Mouse (Mus musculus): ENCODE results near the gene Celf1. TPM values are rescaled to one million over a fixed set of nuclear protein-coding genes. Genes with fewer than 3 reads are reported as not detected.

The Celf1 gene
- polyA plus RNA-seq, 1 experiment: 25.0 TPM

DNA sequence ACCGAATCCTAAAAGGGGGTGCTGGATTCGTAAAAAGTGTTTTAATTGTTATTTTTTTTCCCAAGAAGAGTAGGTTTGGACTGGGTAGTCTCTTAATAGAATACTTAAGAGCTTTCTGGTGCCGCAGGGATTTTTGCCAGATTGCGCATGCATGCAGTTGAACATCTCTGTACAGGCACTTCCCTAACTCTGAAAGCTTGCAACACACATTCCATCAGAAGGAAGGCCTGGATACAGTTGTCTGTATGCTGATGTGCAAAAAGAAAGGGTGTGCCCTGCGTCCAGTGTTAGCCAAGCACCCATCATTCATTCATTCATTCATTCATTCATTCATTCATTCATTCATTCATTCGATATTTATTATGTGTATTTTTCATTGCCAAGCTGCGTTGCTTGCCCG lies 432 bp upstream of the Celf1 start:
- peaks cover 2% of the 10 kb centered on the region; the same call in 1 of the 2 replicates for H3K4me1 ChIP-seq (ENCODE audit: control insufficient read depth, insufficient read depth, insufficient read length, low read length)
- H3K36me3 ChIP-seq (ENCODE audit: control insufficient read depth, insufficient read depth, low read length): no peaks in the 10 kb centered on the region
- peak overlapping the region; percentile 99 for H3K4me3 ChIP-seq (ENCODE audit: low read depth, low read length)
- no peak for TF ChIP-seq POLR2A (IDR thresholded peaks at IDR 0.05; ENCODE audit: low read depth, low read length)
- TF ChIP-seq CTCF (IDR thresholded peaks at IDR 0.05; ENCODE audit: extremely low read depth, insufficient read length, insufficient replicate concordance, low read depth, low read length): no peak
- no peak overlapping the region for H3K27ac ChIP-seq (ENCODE audit: insufficient read depth, low read depth, low read length)
- 35% methylated on average over 8 of the region's 8 CpGs for WGBS
- H3K27me3 ChIP-seq (ENCODE audit: control insufficient read depth, insufficient read depth, low read length): no peaks in the 10 kb centered on the region

DNA sequence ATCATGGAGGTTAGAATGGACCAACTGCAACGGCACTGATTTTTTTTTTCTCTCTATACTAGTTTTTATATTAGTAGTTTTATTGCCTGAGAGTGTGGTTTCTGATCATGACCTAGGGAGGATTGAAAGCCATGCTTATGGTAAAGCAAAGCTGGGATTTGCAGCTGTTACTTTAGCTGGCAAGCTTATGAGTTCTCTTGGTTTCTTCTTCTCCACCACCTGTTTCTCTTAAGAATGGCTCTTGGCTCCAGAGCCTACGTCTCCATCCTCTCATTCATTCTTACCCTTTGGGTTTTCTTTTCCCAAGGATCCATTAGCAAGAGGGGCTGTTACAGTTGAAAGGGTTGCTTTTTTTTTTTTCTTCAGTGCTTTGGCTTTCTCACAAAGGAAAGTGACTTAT lies 1.6 kb downstream of the Celf1 start:
- WGBS: 27% methylated on average over 2 of the region's 2 CpGs
- no peaks in the 10 kb centered on the region; the same call in 1 of the 2 replicates for H3K36me3 ChIP-seq (ENCODE audit: control insufficient read depth, insufficient read depth, low read length)
- TF ChIP-seq POLR2A (IDR thresholded peaks at IDR 0.05; ENCODE audit: low read depth, low read length) (no peak), CTCF (IDR thresholded peaks at IDR 0.05; ENCODE audit: extremely low read depth, insufficient read length, insufficient replicate concordance, low read depth, low read length) (no peak)
- H3K27me3 ChIP-seq (ENCODE audit: control insufficient read depth, insufficient read depth, low read length): no peaks in the 10 kb centered on the region
- peaks cover 2% of the 10 kb centered on the region; the same call in 1 of the 2 replicates for H3K4me1 ChIP-seq (ENCODE audit: control insufficient read depth, insufficient read depth, insufficient read length, low read length)
- H3K27ac ChIP-seq (ENCODE audit: insufficient read depth, low read depth, low read length): no peak overlapping the region
- no peak overlapping the region for H3K4me3 ChIP-seq (ENCODE audit: low read depth, low read length)

DNA sequence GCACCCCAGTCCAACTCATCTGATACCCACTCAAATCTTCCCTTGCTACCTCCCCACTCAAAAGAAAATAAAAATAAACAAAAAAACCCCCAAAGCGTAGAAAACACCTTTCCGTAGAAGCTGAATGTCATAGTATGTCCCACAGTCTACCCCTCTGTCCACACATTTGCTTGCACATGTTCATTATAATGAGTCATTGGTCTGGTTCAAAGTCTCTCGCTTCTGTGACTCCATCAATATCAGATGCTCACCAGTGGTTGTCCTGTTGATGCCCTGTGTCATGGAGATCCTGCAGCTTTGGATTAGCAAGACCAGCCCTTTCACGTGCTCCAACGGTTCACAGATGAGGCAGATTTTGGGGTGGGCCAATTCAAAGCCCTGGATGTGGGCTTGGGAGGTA lies 10.0 kb downstream of the Celf1 start:
- peaks cover 18% of the 10 kb centered on the region for H3K4me1 ChIP-seq (ENCODE audit: control insufficient read depth, insufficient read depth, insufficient read length, low read length)
- H3K27ac ChIP-seq (ENCODE audit: insufficient read depth, low read depth, low read length): no peak overlapping the region
- no peaks in the 10 kb centered on the region for H3K36me3 ChIP-seq (ENCODE audit: control insufficient read depth, insufficient read depth, low read length)
- no peak overlapping the region for H3K4me3 ChIP-seq (ENCODE audit: low read depth, low read length)
- no peaks in the 10 kb centered on the region for H3K27me3 ChIP-seq (ENCODE audit: control insufficient read depth, insufficient read depth, low read length)
- WGBS: 71% methylated on average over 5 of the region's 5 CpGs
- TF ChIP-seq CTCF (IDR thresholded peaks at IDR 0.05; ENCODE audit: extremely low read depth, insufficient read length, insufficient replicate concordance, low read depth, low read length) (no peak), POLR2A (IDR thresholded peaks at IDR 0.05; ENCODE audit: low read depth, low read length) (no peak)

DNA sequence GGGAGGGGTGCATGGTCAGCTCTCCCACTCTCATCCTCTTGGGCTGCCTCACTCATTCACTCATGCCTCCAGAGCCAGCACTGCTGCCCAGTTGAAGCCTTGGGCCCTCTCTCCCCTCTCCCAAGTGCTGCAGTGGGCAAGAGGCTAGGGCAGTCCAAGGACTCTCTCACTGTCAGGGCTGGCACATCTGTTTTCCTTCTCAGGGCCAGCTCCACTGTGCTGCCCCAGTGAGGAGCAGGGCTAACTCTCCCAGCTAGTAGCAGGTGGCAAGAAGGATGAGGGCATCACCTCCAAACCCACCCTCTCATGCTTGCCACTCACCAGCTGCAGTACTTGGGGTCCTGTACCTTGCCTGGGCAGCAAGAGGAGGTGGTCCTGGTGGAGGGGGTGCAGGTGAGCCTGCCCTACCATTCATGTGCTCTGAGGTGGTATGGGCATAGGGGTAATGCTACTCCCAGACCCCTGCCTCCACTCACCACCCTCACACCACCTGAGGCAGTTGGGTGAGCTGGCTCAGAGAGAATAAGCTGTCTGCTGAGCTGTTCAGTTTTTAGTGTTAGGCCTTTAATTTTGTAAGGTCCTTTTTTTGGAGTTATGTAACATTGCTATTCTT lies 10.5 kb downstream of the Celf1 start:
- Histone ChIP-seq H3K27ac (ENCODE audit: insufficient read depth, low read depth, low read length) (no peak overlapping the region), H3K27me3 (ENCODE audit: control insufficient read depth, insufficient read depth, low read length) (no peaks in the 10 kb centered on the region), H3K4me3 (ENCODE audit: low read depth, low read length) (no peak overlapping the region), H3K36me3 (ENCODE audit: control insufficient read depth, insufficient read depth, low read length) (no peaks in the 10 kb centered on the region; the same call in 1 of the 2 replicates), H3K4me1 (ENCODE audit: control insufficient read depth, insufficient read depth, insufficient read length, low read length) (peaks cover 18% of the 10 kb centered on the region)
- no peak for TF ChIP-seq CTCF (IDR thresholded peaks at IDR 0.05; ENCODE audit: extremely low read depth, insufficient read length, insufficient replicate concordance, low read depth, low read length)
- TF ChIP-seq POLR2A (IDR thresholded peaks at IDR 0.05; ENCODE audit: low read depth, low read length): no peak

DNA sequence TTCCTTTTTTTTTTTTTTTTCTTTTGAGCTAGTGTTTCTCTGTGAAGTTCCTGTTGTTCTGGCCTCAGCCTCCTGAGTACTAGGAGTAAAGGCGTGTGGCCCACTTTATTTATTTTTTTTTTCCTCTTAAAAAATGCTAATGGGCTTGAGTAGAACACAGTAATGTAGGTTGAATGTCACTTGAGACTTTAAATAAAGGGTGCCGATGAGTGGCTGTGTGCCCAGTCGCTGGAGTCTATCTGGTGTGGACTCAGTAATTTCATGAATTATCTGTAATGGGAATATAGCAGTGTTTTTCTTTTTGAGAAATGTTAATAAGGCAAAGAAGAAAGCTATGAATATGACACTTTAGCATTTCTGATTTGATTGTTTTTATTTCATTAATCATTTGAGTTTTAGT lies 13.3 kb downstream of the Celf1 start:
- Histone ChIP-seq H3K4me1 (ENCODE audit: control insufficient read depth, insufficient read depth, insufficient read length, low read length) (peaks cover 15% of the 10 kb centered on the region), H3K27me3 (ENCODE audit: control insufficient read depth, insufficient read depth, low read length) (no peaks in the 10 kb centered on the region), H3K4me3 (ENCODE audit: low read depth, low read length) (no peak overlapping the region), H3K36me3 (ENCODE audit: control insufficient read depth, insufficient read depth, low read length) (peaks cover 2% of the 10 kb centered on the region; the same call in 1 of the 2 replicates), H3K27ac (ENCODE audit: insufficient read depth, low read depth, low read length) (no peak overlapping the region)
- TF ChIP-seq POLR2A (IDR thresholded peaks at IDR 0.05; ENCODE audit: low read depth, low read length): no peak
- no peak for TF ChIP-seq CTCF (IDR thresholded peaks at IDR 0.05; ENCODE audit: extremely low read depth, insufficient read length, insufficient replicate concordance, low read depth, low read length)
- WGBS: 81% methylated on average over 3 of the region's 3 CpGs

DNA sequence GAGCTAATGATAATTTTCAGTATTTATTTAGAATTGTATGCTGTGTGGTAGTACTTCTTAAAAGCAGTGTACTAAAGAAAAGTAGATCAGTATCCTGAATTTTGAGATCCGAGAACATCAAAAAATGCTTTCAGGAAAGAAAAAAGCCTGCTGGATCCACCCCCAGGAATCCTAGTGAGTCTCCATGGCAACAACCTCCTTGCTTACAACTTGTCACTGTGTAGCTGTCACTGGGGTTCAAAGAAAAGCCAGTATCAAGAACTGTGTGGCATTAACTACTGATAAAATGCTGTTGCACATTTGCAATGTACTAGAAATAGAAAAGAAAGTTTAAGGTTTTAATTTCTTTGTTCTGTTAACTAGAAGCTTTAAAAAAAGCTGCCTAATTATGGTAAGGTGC lies 15.9 kb downstream of the Celf1 start:
- Histone ChIP-seq H3K27me3 (ENCODE audit: control insufficient read depth, insufficient read depth, low read length) (no peaks in the 10 kb centered on the region), H3K36me3 (ENCODE audit: control insufficient read depth, insufficient read depth, low read length) (peaks cover 4% of the 10 kb centered on the region; the same call in 1 of the 2 replicates), H3K27ac (ENCODE audit: insufficient read depth, low read depth, low read length) (no peak overlapping the region), H3K4me3 (ENCODE audit: low read depth, low read length) (no peak overlapping the region), H3K4me1 (ENCODE audit: control insufficient read depth, insufficient read depth, insufficient read length, low read length) (peaks cover 2% of the 10 kb centered on the region; the same call in 1 of the 2 replicates)
- WGBS: 75% methylated on average over 1 of the region's 1 CpGs
- TF ChIP-seq CTCF (IDR thresholded peaks at IDR 0.05; ENCODE audit: extremely low read depth, insufficient read length, insufficient replicate concordance, low read depth, low read length): no peak
- no peak for TF ChIP-seq POLR2A (IDR thresholded peaks at IDR 0.05; ENCODE audit: low read depth, low read length)

DNA sequence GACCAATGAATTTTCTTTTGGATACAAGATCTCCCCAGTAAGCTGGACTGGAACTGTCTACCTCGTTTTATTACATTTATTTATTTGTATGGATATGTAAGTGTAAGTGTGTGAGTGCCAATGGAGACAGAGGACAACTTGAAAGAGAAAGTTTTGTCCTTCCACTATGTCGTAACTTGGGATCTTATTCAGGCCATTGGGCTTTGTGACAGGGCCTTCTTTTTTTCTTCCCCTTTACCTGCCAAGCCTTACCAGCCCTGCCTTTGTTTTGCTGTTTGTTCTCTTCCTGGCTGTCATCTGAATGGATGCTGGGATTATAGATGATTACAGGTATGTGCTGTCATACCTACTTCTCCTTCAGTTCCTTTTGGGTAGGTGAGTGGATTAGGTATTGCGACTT lies 18.7 kb downstream of the Celf1 start:
- TF ChIP-seq CTCF (IDR thresholded peaks at IDR 0.05; ENCODE audit: extremely low read depth, insufficient read length, insufficient replicate concordance, low read depth, low read length): no peak
- TF ChIP-seq POLR2A (IDR thresholded peaks at IDR 0.05; ENCODE audit: low read depth, low read length): no peak
- Histone ChIP-seq H3K36me3 (ENCODE audit: control insufficient read depth, insufficient read depth, low read length) (peaks cover 4% of the 10 kb centered on the region; the same call in 1 of the 2 replicates), H3K27me3 (ENCODE audit: control insufficient read depth, insufficient read depth, low read length) (no peaks in the 10 kb centered on the region), H3K4me1 (ENCODE audit: control insufficient read depth, insufficient read depth, insufficient read length, low read length) (peaks cover 2% of the 10 kb centered on the region; the same call in 1 of the 2 replicates), H3K27ac (ENCODE audit: insufficient read depth, low read depth, low read length) (no peak overlapping the region), H3K4me3 (ENCODE audit: low read depth, low read length) (no peak overlapping the region)
- 72% methylated on average over 3 of the region's 3 CpGs for WGBS

Measured in small intestine, adult 2 months (tissue).